Mouse (Mus musculus): ENCODE data around the gene Gm11938. TPM values are rescaled to one million over a fixed set of nuclear protein-coding genes. Genes with fewer than 3 reads are reported as not detected.
"Not testable (repeated sequence)": the region's sequence is repeated elsewhere in the genome, so short reads cannot be mapped to it uniquely, and the experiment has no call there.

Gm11938 gene
- total RNA-seq (2017): not detected in 3 replicates

DNA sequence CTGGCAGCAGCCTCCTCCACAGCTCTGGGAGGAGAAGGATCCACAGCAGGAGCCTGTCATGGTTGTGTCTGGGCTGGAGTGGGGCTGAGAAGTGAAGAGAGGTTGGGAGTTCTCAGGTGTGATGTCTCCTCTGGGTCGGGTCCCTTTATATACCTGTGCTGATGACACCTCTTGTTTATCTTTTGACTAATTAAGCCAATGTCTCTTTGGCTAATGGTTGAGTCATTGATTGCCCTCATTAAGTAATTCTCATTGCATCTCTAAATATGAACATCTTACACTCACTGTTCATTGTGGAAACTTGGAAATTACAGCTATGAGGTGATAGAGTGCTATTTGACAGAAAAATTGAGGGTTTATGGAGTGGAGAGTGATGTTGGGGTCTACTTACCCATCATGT is at the start of gene Gm11938:
TSS of gene Gm11938 (minus strand) at position 101 of the 400 bp plus-strand sequence.
- ATAC-seq (replicated peaks; ENCODE audit: insufficient number of reproducible peaks, low FRiP score, low TSS enrichment, poor library complexity, severe bottlenecking): not testable (repeated sequence)

DNA sequence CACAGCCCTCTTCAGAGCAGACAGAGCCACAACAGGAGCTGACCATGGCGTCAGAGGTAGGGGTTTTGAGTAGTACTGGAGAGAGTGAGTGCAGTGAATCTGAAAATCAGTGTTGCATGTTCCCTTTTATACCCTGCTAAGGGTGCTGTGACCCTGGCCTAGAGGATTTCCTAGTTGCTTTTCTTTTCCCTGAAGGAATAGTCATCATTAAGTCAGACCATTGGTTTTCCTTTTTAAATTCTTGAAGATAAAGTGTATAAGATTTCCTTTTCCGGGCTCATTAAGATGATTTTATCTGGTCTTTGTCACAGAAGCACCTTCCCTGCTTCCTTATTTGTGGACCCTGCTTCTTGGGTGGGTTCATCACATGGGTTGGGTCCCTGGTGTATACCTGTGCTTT is 47.0 kb upstream of the Gm11938 start, which contains the start of gene Gm11555:
TSS of gene Gm11555 (minus strand) at position 101 of the 400 bp plus-strand sequence.
- ATAC-seq (replicated peaks; ENCODE audit: insufficient number of reproducible peaks, low FRiP score, low TSS enrichment, poor library complexity, severe bottlenecking): no peak

DNA sequence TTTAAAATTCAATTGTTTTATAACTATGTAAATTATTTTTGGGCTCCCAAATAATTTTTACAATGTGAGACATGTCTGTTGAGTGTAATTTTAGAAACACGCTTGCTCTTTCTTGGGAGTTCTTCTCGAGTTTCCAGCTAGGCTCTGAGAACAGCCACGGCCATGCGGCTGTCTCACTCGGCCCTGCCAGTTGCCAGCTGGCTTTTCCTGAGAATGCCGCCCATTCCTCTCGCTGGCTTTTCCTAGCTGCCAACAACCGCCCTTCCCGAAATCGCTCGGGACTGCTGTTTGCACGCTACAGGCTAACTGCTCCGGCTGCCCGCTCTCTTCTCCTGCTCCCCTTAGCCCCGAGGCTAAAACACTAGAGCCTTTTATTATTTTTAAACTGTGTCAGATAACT is 43.3 kb upstream of the Gm11938 start:
- ATAC-seq (replicated peaks; ENCODE audit: insufficient number of reproducible peaks, low FRiP score, low TSS enrichment, poor library complexity, severe bottlenecking): no peak

DNA sequence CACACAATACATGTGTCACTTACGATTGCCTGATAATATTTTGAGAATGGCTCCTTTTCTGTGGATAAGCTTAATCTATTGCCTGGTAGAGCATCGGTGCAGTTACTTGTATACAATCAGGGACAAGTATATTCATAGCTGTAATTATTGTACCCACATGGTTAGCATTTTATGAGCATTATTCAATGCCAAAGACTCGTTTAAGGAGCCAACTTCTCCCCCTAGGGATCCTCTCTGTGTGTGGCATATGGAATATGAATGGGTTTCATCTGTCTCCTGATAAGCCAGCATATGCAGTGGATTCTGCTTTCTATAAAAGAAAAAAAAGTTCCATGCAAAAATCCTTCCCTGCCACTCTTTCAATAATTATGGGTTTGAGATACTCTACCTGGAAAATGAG is 41.2 kb upstream of the Gm11938 start:
- no peak for ATAC-seq (replicated peaks; ENCODE audit: insufficient number of reproducible peaks, low FRiP score, low TSS enrichment, poor library complexity, severe bottlenecking)

GRCm38 (mm10) chr11:99643635-99644139 is 40.6 kb upstream of the Gm11938 start, which contains the start of gene Krtap4-7:
TSS of gene Krtap4-7 (minus strand) at chr11:99644089.
- ATAC-seq (replicated peaks; ENCODE audit: insufficient number of reproducible peaks, low FRiP score, low TSS enrichment, poor library complexity, severe bottlenecking): not testable (repeated sequence)

DNA sequence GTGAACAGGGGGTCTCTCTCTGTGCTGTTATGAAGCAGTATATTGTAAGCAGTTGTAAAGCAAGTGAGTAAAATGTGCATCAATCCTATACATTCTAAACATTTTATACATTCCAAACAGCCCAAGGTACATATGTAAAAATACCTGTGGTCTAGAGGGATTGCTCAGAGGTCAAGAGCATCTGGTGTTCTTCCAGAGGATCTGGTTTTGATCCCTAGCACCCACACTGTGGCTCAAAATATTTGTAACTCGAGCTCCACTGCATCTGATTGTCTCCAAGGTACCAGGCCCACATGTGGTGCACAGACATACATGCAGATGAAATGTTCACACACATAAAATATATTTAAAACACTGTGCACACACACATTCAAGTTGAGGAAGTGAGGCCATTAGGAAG is 37.8 kb upstream of the Gm11938 start:
- no peak for ATAC-seq (replicated peaks; ENCODE audit: insufficient number of reproducible peaks, low FRiP score, low TSS enrichment, poor library complexity, severe bottlenecking)

GRCm38 (mm10) chr11:99637086-99637485 is 34.0 kb upstream of the Gm11938 start:
- ATAC-seq (replicated peaks; ENCODE audit: insufficient number of reproducible peaks, low FRiP score, low TSS enrichment, poor library complexity, severe bottlenecking): no peak

DNA sequence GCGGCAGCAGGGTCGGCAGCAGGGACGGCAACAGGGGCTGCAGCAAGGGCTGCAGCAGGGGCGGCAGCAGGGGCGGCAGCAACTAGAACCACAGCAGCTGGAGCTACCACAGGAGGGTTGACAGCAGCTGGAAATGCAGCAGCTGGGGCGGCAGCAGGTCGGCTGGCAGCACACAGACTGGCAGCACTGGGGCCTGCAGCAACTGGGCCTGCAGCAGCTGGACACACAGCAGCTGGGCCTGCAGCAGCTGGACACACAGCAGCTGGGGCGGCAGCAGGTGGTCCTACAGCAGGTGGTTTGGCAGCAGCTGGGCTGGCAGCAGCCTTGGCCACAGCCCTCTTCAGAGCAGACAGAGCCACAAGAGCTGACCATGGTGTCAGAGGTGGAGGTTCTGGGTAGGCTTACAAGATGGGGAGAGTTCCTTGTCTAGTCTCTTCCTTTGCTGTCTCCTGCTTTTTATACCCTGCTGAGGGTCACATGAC is 31.6 kb upstream of the Gm11938 start, which contains the start of gene Krtap4-2:
TSS of gene Krtap4-2 (minus strand) at position 432 of the 482 bp plus-strand sequence.
- no peak for ATAC-seq (replicated peaks; ENCODE audit: insufficient number of reproducible peaks, low FRiP score, low TSS enrichment, poor library complexity, severe bottlenecking)

DNA sequence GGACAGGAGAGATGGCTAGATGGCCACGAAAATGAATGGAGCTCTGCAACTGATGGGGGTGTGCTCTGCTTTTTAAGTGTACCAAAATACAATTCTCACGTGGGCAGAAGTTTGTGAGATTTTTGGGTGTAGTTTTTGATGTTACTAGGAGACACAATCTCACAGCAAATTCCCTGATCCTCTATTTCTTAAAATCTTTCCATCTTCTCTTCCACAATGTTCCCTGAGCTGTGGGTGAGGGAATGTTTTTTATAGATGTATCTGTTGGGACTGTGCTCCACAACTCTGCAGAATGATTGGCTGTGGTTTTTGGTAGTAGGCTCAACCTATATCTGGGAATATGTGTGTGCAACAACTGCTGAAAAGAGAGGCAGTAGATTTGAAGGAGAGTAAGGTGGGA is 30.2 kb upstream of the Gm11938 start:
- ATAC-seq (replicated peaks; ENCODE audit: insufficient number of reproducible peaks, low FRiP score, low TSS enrichment, poor library complexity, severe bottlenecking): no peak

GRCm38 (mm10) chr11:99630890-99631289 is 27.8 kb upstream of the Gm11938 start:
- ATAC-seq (replicated peaks; ENCODE audit: insufficient number of reproducible peaks, low FRiP score, low TSS enrichment, poor library complexity, severe bottlenecking): no peak

DNA sequence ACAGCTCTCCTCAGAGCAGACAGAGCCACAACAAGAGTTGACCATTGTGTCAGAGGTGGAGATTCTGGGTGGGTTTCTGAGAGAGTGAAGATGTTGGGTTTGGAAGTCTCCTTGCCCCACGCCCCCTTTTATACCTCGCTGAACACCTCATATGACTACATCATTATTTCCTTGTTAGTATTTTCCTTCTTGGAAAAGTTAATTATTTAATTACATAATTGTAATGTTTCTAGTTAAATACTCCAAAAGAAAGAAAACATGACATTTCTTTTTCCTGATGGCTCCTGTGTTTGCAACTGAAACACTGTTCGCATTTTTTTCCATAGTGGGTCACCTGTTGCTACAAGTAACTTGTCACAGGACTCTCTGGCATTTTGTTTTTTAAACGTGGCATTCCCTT is 25.0 kb upstream of the Gm11938 start, which contains the start of gene Krtap4-1:
TSS of gene Krtap4-1 (minus strand) at position 101 of the 400 bp plus-strand sequence.
- ATAC-seq (replicated peaks; ENCODE audit: insufficient number of reproducible peaks, low FRiP score, low TSS enrichment, poor library complexity, severe bottlenecking): no peak

DNA sequence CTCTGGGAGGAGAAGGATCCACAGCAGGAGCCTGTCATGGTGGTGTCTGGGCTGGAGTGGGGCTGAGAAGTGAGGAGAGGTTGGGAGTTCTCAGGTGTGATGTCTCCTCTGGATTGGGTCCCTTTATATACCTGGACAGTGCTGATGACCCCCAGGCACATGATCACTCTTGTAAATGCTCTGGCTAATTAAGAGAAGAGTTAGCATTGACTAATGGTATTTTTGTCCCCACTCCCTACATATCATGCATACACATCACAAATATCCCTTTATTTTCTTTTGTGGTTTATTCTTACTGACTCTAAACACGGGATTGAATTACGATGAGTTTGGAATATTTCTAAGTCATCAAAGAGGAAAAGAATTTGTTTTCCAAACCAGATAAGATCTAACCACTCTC is 17.2 kb upstream of the Gm11938 start, which contains the start of gene Gm11562:
TSS of gene Gm11562 (minus strand) at position 101 of the 400 bp plus-strand sequence.
- no peak for ATAC-seq (replicated peaks; ENCODE audit: insufficient number of reproducible peaks, low FRiP score, low TSS enrichment, poor library complexity, severe bottlenecking)

GRCm38 (mm10) chr11:99614796-99615363 is 11.8 kb upstream of the Gm11938 start, which contains the start of gene Krtap2-4:
TSS of gene Krtap2-4 (minus strand) at chr11:99614846.
- no peak for ATAC-seq (replicated peaks; ENCODE audit: insufficient number of reproducible peaks, low FRiP score, low TSS enrichment, poor library complexity, severe bottlenecking)

DNA sequence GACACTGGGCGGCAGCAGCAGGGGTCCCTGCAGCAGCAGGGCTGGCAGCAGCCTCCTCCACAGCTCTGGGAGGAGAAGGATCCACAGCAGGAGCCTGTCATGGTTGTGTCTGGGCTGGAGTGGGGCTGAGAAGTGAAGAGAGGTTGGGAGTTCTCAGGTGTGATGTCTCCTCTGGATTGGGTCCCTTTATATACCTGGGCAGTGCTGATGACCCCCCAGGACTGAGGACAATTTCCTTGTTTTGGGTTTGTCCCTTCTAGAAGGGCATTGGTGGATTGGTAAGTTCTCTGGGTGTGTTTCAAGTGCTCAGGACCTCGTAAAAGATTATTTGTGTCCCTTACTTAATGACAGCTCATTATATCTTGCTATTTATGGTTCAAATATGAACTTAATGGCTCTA is 7.0 kb upstream of the Gm11938 start, which contains the start of gene Gm11937:
TSS of gene Gm11937 (minus strand) at position 101 of the 400 bp plus-strand sequence.
- not testable (repeated sequence) for ATAC-seq (replicated peaks; ENCODE audit: insufficient number of reproducible peaks, low FRiP score, low TSS enrichment, poor library complexity, severe bottlenecking)

DNA sequence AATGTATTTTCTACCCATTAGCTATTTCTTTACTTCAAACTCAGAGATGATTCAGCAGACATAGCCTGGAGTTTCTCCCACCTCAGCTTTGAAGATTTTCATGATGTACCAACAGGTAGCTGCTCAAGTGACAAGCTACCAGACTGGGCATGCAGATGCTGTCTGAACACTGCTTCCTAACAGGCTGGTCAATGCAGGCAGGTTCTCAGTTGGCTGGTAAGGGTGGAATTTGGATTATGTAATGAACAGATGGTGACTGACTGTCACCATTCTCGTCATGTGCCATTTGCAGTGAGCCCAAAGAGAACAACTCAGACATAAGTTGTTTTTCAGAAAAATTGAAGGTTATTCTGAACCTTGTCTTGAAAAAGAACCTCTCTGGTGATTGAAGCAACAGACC is 6.0 kb upstream of the Gm11938 start:
- ATAC-seq (replicated peaks; ENCODE audit: insufficient number of reproducible peaks, low FRiP score, low TSS enrichment, poor library complexity, severe bottlenecking): no peak

DNA sequence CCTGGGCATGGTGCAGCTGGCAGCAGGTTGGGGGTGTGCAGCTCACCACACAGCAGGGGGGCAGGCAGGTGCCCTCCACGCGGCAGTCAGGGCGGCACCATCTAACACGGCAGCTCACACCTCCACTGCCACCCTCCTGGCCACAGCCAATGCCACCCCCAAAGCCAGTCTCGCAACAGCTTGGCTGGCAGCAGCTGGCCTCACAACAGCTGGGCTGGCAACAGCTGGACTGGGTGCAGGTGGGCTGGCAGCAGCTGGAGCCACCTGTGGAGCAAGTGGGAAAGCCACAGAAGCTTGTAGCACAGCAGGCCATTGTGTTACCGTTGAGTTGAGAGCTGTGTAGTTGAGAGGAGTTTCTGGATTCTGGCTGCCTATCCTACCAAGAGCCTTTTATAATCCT is 5.4 kb downstream of the Gm11938 start, which contains the start of gene Krtap9-3:
TSS of gene Krtap9-3 (minus strand) at position 364 of the 400 bp plus-strand sequence.
- ATAC-seq (replicated peaks; ENCODE audit: insufficient number of reproducible peaks, low FRiP score, low TSS enrichment, poor library complexity, severe bottlenecking): not testable (repeated sequence)

GRCm38 (mm10) chr11:99590981-99591380 is 12.1 kb downstream of the Gm11938 start, which contains the start of gene Krtap1-3:
TSS of gene Krtap1-3 (minus strand) at chr11:99591339.
- ATAC-seq (replicated peaks; ENCODE audit: insufficient number of reproducible peaks, low FRiP score, low TSS enrichment, poor library complexity, severe bottlenecking): no peak

GRCm38 (mm10) chr11:99585096-99585495 is 18.0 kb downstream of the Gm11938 start:
- no peak for ATAC-seq (replicated peaks; ENCODE audit: insufficient number of reproducible peaks, low FRiP score, low TSS enrichment, poor library complexity, severe bottlenecking)

- ATAC-seq (replicated peaks; ENCODE audit: insufficient number of reproducible peaks, low FRiP score, low TSS enrichment, poor library complexity, severe bottlenecking): no peak
These were observed 19.8 kb downstream of the Gm11938 start, which contains the start of gene Krtap1-4 for GRCm38 (mm10) chr11:99583245-99583704. TSS of gene Krtap1-4 (minus strand) at chr11:99583654.

DNA sequence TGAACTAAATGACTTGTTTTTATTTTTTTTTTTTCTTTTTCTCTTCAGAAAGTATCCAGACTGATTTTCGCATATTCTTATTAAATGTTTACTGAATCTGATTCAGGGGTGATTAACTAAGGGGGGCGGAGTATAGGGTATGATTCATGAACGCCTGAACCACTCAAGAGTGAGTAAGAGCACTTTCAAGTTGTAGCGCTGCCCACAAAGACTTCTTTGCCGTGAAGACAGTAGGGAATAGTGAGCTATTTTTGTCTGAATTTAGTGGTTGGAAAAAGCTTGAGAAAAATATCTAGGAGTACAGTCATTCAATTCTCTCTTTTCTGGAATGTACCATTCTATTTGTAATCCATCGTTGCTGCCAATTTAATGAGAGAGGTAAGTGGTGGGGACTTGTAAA is 21.5 kb downstream of the Gm11938 start:
- ATAC-seq (replicated peaks; ENCODE audit: insufficient number of reproducible peaks, low FRiP score, low TSS enrichment, poor library complexity, severe bottlenecking): no peak
